Mouse (Mus musculus): ENCODE results near the gene Sort1.
"Not testable (repeated sequence)": the region's sequence is repeated elsewhere in the genome, so short reads cannot be mapped to it uniquely, and the experiment has no call there.

Sort1 gene

DNA sequence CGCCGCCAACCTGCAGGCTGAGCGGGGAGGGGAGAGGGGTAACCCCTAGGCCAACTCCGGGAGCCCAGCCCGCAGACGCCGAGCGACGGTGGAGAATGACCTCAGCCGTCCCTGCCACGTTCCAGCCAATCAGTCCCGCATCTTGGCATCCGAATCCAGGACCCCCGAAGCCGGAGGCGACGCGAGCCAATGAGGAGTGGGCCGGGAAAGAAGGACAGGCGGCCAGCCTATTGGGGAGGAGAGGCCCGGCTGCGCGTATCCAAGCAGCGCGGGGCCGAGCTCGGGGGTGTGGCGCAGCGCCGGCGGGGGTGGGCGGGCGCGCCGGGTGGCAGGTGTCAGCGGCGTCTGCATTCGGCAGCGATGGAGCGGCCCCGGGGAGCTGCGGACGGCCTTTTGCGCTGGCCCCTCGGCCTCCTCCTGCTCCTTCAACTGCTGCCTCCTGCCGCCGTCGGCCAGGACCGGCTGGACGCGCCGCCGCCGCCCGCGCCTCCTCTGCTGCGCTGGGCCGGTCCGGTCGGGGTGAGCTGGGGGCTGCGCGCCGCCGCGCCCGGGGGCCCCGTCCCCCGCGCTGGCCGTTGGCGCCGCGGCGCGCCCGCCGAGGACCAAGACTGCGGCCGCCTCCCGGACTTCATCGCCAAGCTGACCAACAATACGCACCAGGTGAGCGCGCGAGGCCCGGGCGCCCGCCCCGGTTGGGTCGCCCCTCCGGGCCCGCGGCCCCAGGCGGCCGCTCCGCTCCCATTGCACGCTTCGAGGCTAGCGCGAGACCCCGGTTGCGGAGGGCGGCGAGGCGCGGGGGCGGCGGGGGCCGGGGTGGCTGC lies at the start of gene Sort1:
Gene Sort1, plus strand, starts transcription at position 302 of the 821 bp plus-strand sequence.
- DNase-seq (ENCODE audit: low read depth, low spot score), result peak; percentile 94

DNA sequence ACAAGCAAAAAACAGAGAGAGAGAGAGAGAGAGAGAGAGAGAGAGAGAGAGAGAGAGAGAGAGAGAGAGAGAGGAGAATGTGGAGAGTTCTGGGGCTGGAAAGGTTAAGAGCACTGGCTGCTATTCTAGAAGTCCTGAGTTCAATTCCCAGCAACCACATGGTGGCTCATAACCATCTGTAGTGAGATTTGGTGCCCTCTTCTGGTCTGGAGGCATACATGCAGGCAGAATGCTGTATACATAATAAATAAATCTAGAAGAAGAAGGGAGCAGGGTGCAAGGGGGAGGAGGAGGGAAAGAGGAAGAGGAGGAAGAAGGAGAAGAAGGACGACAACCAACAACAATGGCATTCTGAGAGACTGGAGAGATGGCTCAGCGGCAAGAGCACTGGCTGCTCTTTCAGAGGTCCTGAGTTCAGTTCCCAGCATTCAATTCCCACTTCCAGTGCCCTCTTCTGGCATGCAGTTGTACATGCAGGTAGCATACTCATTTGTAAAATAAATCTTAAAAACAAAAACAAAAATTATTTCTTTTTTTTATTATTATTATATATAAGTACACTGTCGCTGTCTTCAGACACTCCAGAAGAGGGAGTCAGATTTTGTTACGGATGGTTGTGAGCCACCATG lies 46.3 kb upstream of the Sort1 start:
- DNase-seq (ENCODE audit: low read depth, low spot score), result not testable (repeated sequence)

DNA sequence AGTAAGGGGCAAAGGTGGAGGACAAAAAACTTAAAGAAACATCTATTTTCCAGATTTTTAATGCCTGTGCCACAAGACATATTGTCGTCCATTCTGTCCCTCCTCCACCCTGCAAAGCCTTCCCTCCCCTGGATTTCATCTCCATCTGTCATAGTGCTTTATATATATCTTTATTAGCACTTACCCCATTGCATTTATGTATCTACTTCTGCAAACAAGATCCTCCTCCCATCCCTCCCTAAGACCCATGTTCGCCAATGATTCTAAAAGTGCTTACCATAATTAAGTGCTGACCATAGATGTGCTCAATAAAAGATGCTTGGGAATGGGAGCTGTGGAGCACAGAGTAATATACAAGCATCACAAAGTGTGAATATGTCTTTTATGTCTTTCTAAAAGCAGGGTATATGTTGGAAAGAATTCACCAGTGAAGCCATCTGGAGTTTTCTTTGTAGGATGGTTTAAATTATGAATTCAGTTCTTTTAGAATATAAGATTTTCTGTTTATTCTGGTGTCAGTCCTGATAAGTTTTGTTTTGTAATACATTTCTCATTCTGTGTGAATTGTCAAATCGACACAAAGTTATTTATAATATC lies 42.5 kb upstream of the Sort1 start:
- DNase-seq (ENCODE audit: low read depth, low spot score), result no peak

DNA sequence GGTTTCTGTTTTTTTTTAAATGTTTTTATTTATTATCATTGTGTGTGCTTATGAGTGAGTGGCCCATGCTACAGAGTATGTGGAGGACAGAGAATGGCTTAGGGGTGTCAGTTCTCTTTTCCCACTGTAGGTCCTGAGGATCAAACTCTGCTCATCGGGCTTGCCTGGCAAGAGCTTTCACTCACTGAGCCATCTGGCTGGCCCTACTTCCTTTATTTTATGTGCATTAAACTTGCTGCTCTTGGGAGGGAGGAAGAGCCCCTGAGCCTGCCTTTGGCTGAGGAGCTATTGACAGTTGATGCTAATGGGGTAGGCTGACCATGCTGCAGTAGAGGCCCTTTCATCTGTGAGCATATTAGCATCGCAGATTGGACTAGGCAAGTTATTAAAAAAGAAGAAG lies 37.0 kb upstream of the Sort1 start:
- no peak for DNase-seq (ENCODE audit: low read depth, low spot score)

DNA sequence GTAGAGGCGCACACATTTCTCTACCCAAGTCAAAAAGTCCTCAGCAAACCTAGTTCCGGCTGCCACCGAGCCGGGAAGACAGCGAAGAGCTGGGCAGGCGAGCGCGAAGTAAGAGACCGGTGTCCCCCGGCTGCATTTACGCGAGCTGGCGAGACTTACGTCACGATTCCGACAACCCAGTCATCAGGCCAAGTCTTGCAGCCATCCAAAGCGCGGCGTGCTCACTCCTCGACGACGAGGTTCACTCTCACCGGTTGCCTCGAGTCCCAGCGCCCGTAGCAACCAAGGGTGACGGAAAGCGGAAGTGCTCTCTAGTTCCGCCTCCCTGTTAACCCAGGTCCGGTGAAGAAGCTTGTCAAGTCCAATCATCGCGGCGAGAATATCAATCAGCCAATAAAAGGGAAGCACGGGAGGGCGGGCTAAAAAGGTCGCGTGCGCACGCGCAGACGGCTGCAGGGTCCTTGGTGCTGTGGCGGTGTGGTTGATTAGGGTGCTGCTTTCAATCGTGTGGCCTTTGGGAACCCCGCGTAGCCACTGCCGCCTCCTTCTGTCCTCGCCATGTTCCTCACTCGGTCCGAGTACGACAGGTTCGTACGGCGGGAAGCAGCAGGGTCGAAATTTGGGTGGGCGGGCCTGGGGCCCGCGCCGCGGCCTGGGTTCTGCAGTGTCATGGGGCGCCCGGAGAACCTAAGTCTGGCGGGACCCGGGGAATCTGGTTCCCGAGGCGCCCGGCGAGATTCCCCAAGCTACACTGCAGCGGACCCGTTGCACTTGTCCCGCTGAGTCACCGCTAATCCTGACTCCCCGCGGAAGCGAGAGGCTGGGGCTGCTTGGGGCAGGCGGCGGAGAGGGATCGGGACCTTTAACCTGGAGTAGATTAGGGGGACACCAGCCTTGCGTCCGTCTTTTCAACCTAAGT lies 26.9 kb upstream of the Sort1 start, which contains the start of gene Psma5:
Gene Psma5, plus strand, starts transcription at position 208 of the 919 bp plus-strand sequence.
- peak; percentile 99 for DNase-seq (ENCODE audit: low read depth, low spot score)

DNA sequence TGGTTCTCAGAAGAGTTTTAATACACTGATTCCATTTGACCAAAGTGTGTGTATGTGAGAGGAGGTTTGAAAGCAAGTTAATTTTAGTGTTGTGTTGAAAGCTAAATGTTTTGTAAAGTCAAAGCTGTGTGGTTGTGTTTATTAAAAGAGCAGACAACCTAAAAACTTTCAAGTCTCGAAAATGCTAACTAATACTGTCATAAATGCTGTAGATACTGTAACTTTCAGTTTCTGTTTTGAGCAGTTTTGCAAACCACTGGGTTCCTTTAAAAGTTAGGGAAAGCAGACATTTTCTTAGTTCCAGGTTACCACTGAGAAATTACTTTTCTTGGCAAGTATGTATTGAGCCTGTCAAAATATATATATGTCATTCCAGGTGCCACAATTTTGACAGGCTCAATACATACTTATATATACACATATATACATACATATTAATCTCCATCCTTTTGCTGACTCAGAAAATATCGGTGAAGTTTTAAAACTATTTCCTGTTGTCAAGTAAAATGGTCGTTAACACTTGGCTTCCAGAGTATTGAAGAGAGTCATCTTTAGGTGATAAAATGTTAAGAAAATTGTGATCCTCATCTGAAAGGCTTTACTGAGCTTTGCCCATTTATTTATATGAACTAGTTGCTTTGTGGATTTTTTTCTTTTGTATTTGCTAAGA lies 25.9 kb upstream of the Sort1 start:
- DNase-seq (ENCODE audit: low read depth, low spot score), result no peak

DNA sequence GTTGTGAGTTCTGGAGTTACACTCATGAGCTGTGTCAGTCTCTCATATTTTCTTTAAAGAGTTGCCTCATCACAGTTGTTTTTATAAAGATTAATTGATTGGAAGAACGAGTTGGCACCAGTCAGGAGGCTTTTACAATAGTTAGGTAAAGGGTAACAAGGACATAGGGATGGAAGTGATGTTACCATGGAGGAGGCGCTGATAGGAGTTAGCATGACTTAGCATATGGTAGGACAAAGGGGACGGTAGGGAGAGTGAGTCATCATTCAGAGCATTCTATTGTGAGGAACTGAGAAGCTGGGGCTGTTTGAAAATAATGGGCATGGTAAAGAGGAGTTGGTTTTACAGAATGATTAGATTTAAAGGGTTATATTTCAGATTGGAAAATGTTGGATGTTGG lies 24.6 kb upstream of the Sort1 start:
- DNase-seq (ENCODE audit: low read depth, low spot score), result no peak

DNA sequence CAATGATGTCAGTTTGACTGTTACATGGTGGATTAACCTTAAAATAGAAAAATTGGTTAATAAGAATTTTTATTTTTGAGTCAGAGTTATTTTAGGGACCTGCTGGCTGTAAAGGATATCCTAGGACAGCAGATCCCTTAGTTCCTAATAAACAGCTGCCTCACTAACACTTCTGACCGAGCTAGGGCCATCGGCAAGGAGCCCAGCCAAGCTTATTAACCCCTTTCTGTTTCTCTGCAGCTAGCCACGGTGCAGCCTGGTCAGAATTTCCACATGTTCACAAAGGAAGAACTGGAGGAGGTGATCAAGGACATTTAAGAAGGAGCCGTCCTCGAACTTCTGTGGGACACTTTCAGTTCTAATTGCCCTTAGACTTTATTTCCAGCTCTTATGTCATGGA lies 4.4 kb upstream of the Sort1 start:
- not testable (repeated sequence) for DNase-seq (ENCODE audit: low read depth, low spot score)

DNA sequence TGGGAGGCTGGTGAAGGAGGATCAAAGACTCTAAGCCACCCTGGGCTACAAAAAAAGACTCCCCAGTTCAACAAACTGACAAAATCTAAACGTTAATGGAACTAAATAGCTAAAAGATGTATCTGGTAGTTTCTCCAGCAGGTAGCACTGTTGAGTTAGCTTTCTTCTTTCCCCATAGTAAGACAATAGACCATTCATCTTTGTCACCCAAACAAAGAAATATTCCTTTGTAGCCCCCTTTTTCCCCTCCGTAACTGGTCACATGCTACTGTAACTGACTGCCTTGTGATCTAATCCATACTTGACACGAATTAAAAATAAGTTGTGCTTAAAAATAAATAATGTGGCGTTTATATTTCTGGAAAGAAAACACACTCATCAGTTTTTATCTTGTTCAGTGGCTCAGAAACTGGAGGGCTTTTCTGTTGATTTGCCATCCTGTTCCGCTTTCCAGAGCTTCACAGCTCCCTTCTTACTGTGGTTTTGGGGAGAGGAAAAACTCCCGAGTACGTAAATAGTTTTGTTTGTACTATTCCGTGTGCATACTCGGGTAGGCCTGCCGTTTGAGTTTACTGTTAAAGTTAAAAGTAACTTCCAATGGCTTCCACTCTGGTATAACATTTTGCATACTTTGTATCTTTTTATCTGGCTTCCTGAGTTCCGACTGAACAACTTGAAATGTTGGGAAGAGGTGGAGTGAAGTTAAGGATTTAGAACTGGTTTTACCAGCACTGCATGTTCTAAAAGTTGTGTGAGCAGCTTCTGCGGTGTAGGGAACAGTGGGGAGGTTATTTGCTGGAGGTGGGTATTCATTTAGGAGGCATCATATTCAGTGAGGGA lies 1.3 kb upstream of the Sort1 start:
- peak; percentile 68 for DNase-seq (ENCODE audit: low read depth, low spot score)

DNA sequence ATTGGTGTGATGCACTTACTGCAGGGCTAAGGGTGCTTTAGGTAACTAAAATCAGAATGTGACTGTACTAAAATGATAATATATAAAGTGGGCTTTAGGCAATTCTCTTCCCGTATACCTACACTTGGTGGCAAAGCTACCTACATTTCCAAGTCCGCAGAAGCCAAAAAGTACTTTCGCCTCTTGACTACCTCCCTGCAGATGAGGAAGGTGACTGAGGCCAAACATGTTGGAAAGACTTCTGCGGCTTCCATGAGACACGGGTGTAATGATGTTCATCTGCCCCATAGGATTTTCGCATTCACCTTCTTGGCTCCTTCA lies 681 bp upstream of the Sort1 start:
- DNase-seq (ENCODE audit: low read depth, low spot score), result no peak

DNA sequence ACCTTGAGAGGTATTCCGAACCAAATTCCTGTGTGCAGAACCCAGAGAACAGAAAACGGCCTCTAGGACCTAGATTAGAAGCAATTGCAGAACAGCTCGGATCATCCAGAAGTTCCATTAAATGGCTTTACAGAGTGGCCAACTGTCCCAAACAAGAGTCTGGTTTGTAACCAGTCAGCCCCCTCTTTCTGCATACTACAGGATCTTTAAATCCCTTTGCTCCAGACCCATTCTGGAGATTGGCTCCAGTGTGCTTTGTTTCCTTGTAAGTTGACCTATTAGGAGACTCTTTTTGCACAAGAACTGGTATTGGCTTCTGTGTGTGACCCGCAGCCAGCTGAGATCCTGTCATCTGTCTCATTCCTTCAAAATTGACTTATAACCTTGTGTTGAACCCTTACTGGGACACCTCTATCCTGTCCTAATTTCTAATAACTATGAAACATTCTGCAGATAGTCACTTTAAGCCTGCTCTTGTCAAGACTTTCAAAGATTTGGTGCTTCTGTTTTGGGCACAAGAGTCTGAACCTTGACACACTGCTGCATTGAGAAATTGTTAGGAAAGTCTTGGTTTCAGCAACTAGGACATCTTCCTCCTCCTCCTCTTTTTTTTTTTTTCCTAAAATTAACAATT lies 1.3 kb downstream of the Sort1 start:
- no peak for DNase-seq (ENCODE audit: low read depth, low spot score)

DNA sequence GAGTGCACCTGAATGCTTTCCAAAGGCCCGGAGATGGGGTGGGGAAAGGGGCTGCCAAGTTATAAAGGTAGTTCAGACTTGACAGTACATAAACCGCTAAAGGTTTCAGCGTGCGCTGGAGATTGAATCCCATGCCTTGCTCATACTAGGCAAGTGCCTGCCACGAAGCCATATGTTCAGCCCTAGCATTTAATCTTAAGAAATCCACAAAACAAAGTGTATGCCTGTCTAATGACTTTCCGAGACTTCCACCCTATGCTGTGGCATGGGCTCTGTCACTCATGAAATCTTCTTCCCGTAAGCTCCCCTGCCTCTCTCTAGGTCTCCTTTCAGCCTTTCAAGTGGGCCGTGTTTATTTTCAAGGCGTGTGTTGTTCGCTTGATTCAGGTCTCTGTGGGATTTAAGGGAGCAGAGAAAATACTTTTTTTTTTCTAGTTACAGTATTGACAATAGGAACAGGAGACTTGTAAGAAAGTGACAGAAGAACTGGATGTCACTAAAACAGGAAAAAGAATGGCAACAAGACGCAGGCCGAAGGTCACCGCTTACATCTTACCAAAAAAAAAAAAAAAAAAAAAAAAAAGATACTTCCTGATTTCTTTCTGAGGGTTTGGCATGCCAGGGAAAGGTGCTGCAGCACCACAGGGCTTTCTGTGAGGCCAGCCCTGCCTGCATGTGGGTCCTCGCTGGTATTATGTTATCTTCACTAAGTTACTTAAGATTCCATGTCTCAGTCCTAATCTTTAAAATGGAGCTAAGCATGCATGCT lies 3.0 kb downstream of the Sort1 start:
- no peak for DNase-seq (ENCODE audit: low read depth, low spot score)

DNA sequence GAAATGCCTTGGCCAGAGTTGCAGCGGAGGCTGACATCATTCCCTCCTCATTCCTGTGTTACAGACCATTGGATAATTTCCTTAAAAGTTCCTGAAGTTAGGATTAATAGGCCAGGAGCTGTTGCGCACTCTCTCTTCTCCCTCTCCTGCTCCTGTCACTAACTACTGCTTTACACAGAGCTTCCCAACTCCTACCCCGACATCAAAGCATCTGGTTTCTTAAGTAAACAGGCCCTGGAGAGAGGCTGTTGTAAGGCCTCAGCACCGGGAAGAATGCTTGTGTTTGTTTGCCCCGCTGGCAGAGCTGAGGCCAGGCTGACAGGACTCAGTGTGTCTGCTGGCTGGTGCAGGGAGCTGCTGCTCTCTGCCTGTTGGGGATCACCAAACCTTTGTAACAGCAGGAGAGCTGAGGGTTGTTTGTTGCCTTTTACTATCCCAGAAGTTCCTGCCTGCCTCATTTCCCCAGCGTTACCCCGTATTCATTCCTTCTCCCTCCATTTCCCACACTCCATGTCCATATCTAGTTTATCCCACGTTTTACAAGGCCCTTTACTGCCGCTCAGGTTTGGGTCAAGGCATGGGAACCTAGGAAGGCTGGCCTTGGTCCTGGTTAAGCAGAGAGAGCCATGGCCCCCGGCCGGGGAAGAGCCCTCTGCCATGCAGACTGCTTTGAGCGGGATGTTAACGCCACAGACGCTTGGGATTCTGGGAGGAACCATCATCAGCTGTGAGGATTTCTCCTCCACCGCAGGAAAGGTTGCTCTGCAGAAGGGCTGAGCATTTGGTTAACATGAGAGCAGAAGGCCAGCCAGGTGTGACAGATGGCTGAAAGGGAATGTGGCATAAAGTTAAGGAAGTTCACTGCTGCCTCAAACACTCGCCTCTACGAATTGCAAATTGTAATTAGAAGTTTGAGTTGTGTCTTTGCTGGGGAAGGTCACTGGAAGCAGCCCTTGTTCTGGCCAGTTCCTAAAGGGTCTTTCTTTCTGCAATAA lies 4.2 kb downstream of the Sort1 start:
- DNase-seq (ENCODE audit: low read depth, low spot score), result peak; percentile 46

DNA sequence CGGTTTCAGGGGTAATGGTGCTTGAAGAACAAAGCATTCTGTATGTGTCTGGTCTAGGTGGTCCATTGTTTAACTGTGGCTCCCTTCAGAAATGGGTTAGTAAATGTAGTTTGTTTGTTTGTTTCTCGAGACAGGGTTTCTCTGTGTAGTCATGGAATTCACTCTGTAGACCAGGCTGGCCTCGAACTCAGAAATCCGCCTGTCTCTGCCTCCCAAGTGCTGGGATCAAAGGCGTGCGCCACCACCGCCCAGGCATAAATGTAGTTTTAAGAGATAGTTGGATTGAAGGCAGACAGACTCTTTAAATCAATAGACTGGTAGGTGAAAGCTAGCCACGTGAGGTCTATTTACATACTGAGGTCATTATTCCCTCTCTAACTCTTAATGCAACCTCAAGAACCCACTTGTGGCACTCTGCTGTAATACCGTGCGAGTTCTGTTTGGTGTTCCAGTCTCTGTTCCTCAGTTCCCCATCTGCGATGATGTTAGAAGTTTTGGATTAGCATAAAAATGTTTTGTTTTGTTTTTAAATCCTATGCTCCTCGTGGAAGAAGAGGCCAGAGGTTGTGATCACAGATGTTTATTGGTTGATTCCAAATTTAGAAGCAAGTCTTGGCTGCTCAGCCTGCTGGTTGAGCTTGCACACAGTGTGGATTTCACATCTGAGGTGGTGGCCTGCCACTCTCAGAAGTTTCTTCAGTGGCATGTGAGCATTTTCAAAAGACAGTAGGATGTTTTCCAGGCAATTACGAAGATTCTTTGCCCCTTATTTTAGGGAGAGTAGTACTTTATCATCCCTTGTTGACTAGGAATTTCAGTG lies 5.6 kb downstream of the Sort1 start:
- no peak for DNase-seq (ENCODE audit: low read depth, low spot score)

DNA sequence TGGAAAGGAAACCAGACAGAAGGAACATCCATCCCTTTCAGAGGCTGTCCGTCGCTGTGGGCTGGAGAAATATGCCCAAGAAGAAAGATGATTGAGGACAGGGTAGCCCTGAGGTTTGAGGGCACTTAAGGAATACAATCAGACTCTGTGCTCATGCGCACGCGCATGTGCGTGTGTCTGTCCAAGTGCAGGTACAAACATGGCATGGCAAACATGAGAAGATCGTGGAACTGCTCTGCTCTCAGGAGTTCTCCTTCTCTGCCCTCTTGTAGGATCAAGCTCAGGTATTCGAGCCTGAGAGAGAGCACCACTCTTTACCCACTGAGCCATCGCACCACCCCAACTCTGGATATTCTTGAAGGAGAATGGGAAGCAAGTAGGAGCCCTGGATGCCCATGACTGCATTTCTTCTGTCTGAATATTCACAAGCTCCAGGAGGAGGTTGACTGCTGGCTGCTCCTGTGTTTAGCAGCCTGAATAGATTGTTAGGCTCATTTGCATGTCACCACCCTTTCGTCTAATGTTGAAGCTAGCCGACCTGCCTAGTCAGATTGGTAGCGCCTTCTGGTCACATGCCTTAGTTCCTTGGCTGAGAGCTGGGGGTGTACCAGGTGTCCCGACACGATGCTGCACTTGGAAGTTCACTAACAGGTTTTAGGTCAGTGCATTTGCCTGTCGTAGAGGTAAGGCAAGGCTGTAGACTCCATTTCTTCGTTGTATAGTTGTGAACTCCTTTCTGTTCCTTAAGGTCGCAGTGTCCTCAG lies 7.3 kb downstream of the Sort1 start:
- no peak for DNase-seq (ENCODE audit: low read depth, low spot score)

DNA sequence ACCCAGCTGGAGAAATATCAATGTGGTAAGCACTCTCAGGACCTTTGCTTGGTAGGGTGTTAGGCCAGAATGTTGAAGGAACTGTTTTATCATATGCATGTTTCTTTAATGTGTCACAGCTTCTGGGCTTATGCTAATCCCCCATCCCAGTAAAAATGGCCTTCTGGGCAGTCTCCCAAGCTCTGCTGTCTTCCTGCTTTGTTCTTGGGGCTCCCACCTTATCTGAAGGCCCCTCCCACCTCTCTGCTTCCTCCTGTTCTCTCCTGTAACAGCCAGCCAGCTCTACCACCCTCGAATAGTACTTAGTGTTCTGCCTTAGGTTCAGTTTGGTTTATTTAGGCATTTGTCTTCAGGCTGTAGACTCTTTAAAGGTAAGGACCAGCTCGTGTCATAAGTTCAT lies 10.5 kb downstream of the Sort1 start:
- no peak for DNase-seq (ENCODE audit: low read depth, low spot score)

Measured in forelimb bud, embryonic 11.5 days (tissue).